In genomic region chr3:134763264-134763936, GRCm38 (mm10) we compare ENCODE assay signal across 23 mouse cellular contexts.
"Had no signal": no experiment of that assay in that cellular context is flagged by ENCODE, and none has a peak within 500 bp of the region (broad histone marks: within the 10 kb centered on the region; RNA-seq: fewer than 3 reads in every experiment).

No protein-coding gene starts in this region.

- H3K36me3 ChIP-seq: limb, embryonic 13.5 days; liver, embryonic 13.5 days; midbrain, embryonic 10.5 days; midbrain, embryonic 13.5 days; neural tube, embryonic 13.5 days; stomach, embryonic 15.5 days had no signal

- H3K4me3 ChIP-seq: limb, embryonic 13.5 days; liver, embryonic 13.5 days; megakaryocyte, embryonic 14.5 days; midbrain, embryonic 10.5 days; midbrain, embryonic 13.5 days; myocyte; neural tube, embryonic 13.5 days; stomach, embryonic 15.5 days had no signal

- H3K9me3 ChIP-seq: limb, embryonic 13.5 days; midbrain, embryonic 10.5 days; midbrain, embryonic 13.5 days; neural tube, embryonic 13.5 days; stomach, embryonic 15.5 days had no signal

- DNase-seq: kidney, adult 11 months; kidney, postnatal 14 days; left cerebral cortex, postnatal 4 days; liver; liver, embryonic 13.5 days; lung, embryonic 14.5 days; lung, postnatal 36 days; retina, postnatal 1 day; right cerebral cortex, postnatal 25 days; spleen, adult 18-20 months; thymus, adult 18-20 months; thymus, postnatal 14 days; thymus, postnatal 4 days had no signal

- H3K4me2 ChIP-seq: limb, embryonic 13.5 days; liver, embryonic 13.5 days; lung, embryonic 14.5 days; midbrain, embryonic 13.5 days; neural tube, embryonic 13.5 days; stomach, embryonic 15.5 days had no signal

- H3K27ac ChIP-seq: limb, embryonic 13.5 days; liver, embryonic 13.5 days; midbrain, embryonic 10.5 days; midbrain, embryonic 13.5 days; neural tube, embryonic 13.5 days; stomach, embryonic 15.5 days had no signal

- H3K9ac ChIP-seq: limb, embryonic 13.5 days; liver, embryonic 13.5 days; lung, embryonic 14.5 days; midbrain, embryonic 13.5 days; neural tube, embryonic 13.5 days; stomach, embryonic 15.5 days had no signal

- ATAC-seq: inflammation-experienced regulatory T-cells, adult 6 months; lung, postnatal 0 days; midbrain, embryonic 13.5 days; midbrain, embryonic 16.5 days had no signal

- H3K4me1 ChIP-seq: limb, embryonic 13.5 days; liver, embryonic 13.5 days; megakaryocyte, embryonic 14.5 days; midbrain, embryonic 10.5 days; midbrain, embryonic 13.5 days; neural tube, embryonic 13.5 days; stomach, embryonic 15.5 days had no signal

- H3K27me3 ChIP-seq: limb, embryonic 13.5 days; liver, embryonic 13.5 days; megakaryocyte, embryonic 14.5 days; midbrain, embryonic 13.5 days; neural tube, embryonic 13.5 days; stomach, embryonic 15.5 days had no signal
